In the genomic region with DNA sequence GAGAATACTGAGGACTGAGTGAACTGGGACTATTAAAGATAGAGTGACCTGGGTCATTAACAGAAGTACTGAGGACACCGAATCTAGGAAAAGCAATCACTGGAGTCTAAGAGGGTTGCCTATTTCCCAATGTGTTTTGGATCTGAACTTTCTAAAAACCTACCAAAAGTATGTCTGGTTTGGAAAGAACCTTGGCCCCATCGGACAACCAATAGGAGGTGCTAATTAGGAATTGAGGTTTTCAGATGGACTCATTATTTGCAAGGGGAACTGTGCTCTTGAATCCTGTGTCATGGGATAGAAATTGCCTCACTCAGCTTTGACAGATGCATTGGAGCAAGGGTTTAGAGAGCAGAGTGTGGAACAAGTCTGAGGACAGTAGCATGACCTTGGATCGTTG, we compare ENCODE assay signal across 23 mouse cellular contexts. TPM values are rescaled to one million over a fixed set of nuclear protein-coding genes. Genes with fewer than 3 reads are reported as not detected.
"Had no signal": no experiment of that assay in that cellular context is flagged by ENCODE, and none has a peak within 500 bp of the region (broad histone marks: within the 10 kb centered on the region; RNA-seq: fewer than 3 reads in every experiment).

No protein-coding gene starts in this region.

- H3K36me3 ChIP-seq: neural tube, embryonic 15.5 days; stomach, embryonic 15.5 days had no signal

- H3K4me2 ChIP-seq: neural tube, embryonic 15.5 days; stomach, embryonic 15.5 days had no signal

- H3K4me1 ChIP-seq: neural tube, embryonic 15.5 days; stomach, embryonic 15.5 days had no signal

- DNase-seq: retina, postnatal 1 day; right cerebral cortex, adult 18-20 months; right cerebral cortex, postnatal 14 days; right cerebral cortex, postnatal 25 days; right cerebral cortex, postnatal 4 days; spleen, adult 18-20 months; thymus, adult 18-20 months; thymus, adult 2 months; thymus, postnatal 14 days; thymus, postnatal 25 days; thymus, postnatal 36 days; thymus, postnatal 4 days had no signal

- H3K27ac ChIP-seq: neural tube, embryonic 15.5 days; stomach, embryonic 15.5 days; stomach, postnatal 0 days had no signal

- H3K9ac ChIP-seq: neural tube, embryonic 15.5 days; stomach, embryonic 15.5 days had no signal

- H3K27me3 ChIP-seq: neural tube, embryonic 15.5 days; stomach, embryonic 15.5 days had no signal

- H3K9me3 ChIP-seq: neural tube, embryonic 15.5 days; stomach, embryonic 15.5 days had no signal

- H3K4me3 ChIP-seq: neural tube, embryonic 15.5 days; stomach, embryonic 15.5 days had no signal

RNA-seq across cellular contexts. Expression of gene Gm33543, which starts 1.5 kb away (rescaled TPM):
- polyA plus RNA-seq: neural tube, embryonic 14.5 days; neural tube, embryonic 15.5 days; small intestine, adult 2 months; spleen, adult 2 months; stomach, embryonic 14.5 days; stomach, embryonic 15.5 days; stomach, embryonic 16.5 days; stomach, postnatal 0 days; testis, adult 2 months; thymus, postnatal 0 days; urinary bladder, adult 2 months had no signal
